Mouse (Mus musculus): ENCODE measurements around the gene Cacna1i. TPM values are rescaled to one million over a fixed set of nuclear protein-coding genes. Genes with fewer than 3 reads are reported as not detected.

Cacna1i gene
- polyA plus RNA-seq, 1 experiment from 2014 or later: not detected

GRCm38 (mm10) chr15:80401387-80401898, 114.4 kb downstream of the Cacna1i start:
- TF ChIP-seq CTCF (IDR thresholded peaks at IDR 0.05; ENCODE audit: low read depth): no peak
- Histone ChIP-seq H3K4me3 (replicated peaks; ENCODE audit: low read depth, low read length) (no peak overlapping the region), H3K27ac (no peak overlapping the region), H3K36me3 (ENCODE audit: insufficient read depth, low read length) (no peaks in the 10 kb centered on the region), H3K4me2 (ENCODE audit: low read length) (no peak overlapping the region), H3K27me3 (ENCODE audit: insufficient read depth, low read length) (no peaks in the 10 kb centered on the region), H3K9me3 (replicated peaks; ENCODE audit: low read length) (no peaks in the 10 kb centered on the region), H3K9ac (ENCODE audit: low read depth, low read length) (no peak overlapping the region), H3K4me1 (replicated peaks; ENCODE audit: insufficient read depth, low read length) (no peaks in the 10 kb centered on the region)
- no peak for DNase-seq (ENCODE audit: low spot score)
- no peak for ATAC-seq (replicated peaks; ENCODE audit: low FRiP score, low read depth)
- WGBS: 40% methylated on average over 2 of the region's 2 CpGs

GRCm38 (mm10) chr15:80401980-80402379, 114.9 kb downstream of the Cacna1i start:
- no peak for ATAC-seq (replicated peaks; ENCODE audit: low FRiP score, low read depth)
- 65% methylated on average over 8 of the region's 8 CpGs for WGBS

GRCm38 (mm10) chr15:80407873-80408272, 120.8 kb downstream of the Cacna1i start:
- TF ChIP-seq CTCF (IDR thresholded peaks at IDR 0.05; ENCODE audit: low read depth): 0 out of 2 replicates have a peak, but pooled peaks have one; percentile 3
- DNase-seq (ENCODE audit: low spot score) (peak; percentile 85), ATAC-seq (replicated peaks; ENCODE audit: low FRiP score, low read depth) (peak; percentile 77)
- Histone ChIP-seq H3K36me3 (ENCODE audit: insufficient read depth, low read length) (no peaks in the 10 kb centered on the region), H3K27ac (peak overlapping the region; percentile 54), H3K4me3 (replicated peaks; ENCODE audit: low read depth, low read length) (no peak overlapping the region), H3K9me3 (replicated peaks; ENCODE audit: low read length) (no peaks in the 10 kb centered on the region), H3K4me1 (replicated peaks; ENCODE audit: insufficient read depth, low read length) (peaks cover 4% of the 10 kb centered on the region), H3K4me2 (ENCODE audit: low read length) (no peak overlapping the region), H3K27me3 (ENCODE audit: insufficient read depth, low read length) (no peaks in the 10 kb centered on the region), H3K9ac (ENCODE audit: low read depth, low read length) (no peak overlapping the region)
- 4% methylated on average over 1 of the region's 1 CpGs for WGBS

More at GRCm38 (mm10) chr15:80401980-80402379, 114.9 kb downstream of the Cacna1i start:
- Histone ChIP-seq H3K9ac (ENCODE audit: low read depth, low read length) (no peak overlapping the region), H3K27ac (no peak overlapping the region), H3K27me3 (ENCODE audit: insufficient read depth, low read length) (no peaks in the 10 kb centered on the region), H3K4me3 (replicated peaks; ENCODE audit: low read depth, low read length) (no peak overlapping the region), H3K4me2 (ENCODE audit: low read length) (no peak overlapping the region), H3K9me3 (replicated peaks; ENCODE audit: low read length) (no peaks in the 10 kb centered on the region), H3K36me3 (ENCODE audit: insufficient read depth, low read length) (no peaks in the 10 kb centered on the region), H3K4me1 (replicated peaks; ENCODE audit: insufficient read depth, low read length) (no peaks in the 10 kb centered on the region; the same call in 1 of the 2 replicates)
- DNase-seq (ENCODE audit: low spot score): no peak
- TF ChIP-seq CTCF (IDR thresholded peaks at IDR 0.05; ENCODE audit: low read depth): no peak

- H3K4me3 ChIP-seq (replicated peaks; ENCODE audit: low read depth, low read length): no peak overlapping the region
- no peak for ATAC-seq (replicated peaks; ENCODE audit: low FRiP score, low read depth)
- H3K27me3 ChIP-seq (ENCODE audit: insufficient read depth, low read length): no peaks in the 10 kb centered on the region
- no peaks in the 10 kb centered on the region for H3K9me3 ChIP-seq (replicated peaks; ENCODE audit: low read length)
- no peak overlapping the region for H3K27ac ChIP-seq
- H3K4me2 ChIP-seq (ENCODE audit: low read length): no peak overlapping the region
- H3K36me3 ChIP-seq (ENCODE audit: insufficient read depth, low read length): no peaks in the 10 kb centered on the region
- H3K4me1 ChIP-seq (replicated peaks; ENCODE audit: insufficient read depth, low read length): peaks cover 15% of the 10 kb centered on the region
- no peak overlapping the region for H3K9ac ChIP-seq (ENCODE audit: low read depth, low read length)
- no peak for DNase-seq (ENCODE audit: low spot score)
- TF ChIP-seq CTCF (IDR thresholded peaks at IDR 0.05; ENCODE audit: low read depth): no peak
- WGBS: 53% methylated on average over 7 of the region's 7 CpGs
These were observed 123.6 kb downstream of the Cacna1i start for GRCm38 (mm10) chr15:80410661-80411060.

GRCm38 (mm10) chr15:80413070-80413469, 126.0 kb downstream of the Cacna1i start:
- no peaks in the 10 kb centered on the region for H3K36me3 ChIP-seq (ENCODE audit: insufficient read depth, low read length)
- H3K27ac ChIP-seq: no peak overlapping the region
- DNase-seq (ENCODE audit: low spot score) (no peak), ATAC-seq (replicated peaks; ENCODE audit: low FRiP score, low read depth) (no peak)
- no peak overlapping the region for H3K4me3 ChIP-seq (replicated peaks; ENCODE audit: low read depth, low read length)
- no peaks in the 10 kb centered on the region for H3K27me3 ChIP-seq (ENCODE audit: insufficient read depth, low read length)
- 50% methylated on average over 4 of the region's 4 CpGs for WGBS
- no peak overlapping the region for H3K4me2 ChIP-seq (ENCODE audit: low read length)
- no peak for TF ChIP-seq CTCF (IDR thresholded peaks at IDR 0.05; ENCODE audit: low read depth)
- no peaks in the 10 kb centered on the region for H3K9me3 ChIP-seq (replicated peaks; ENCODE audit: low read length)
- no peak overlapping the region for H3K9ac ChIP-seq (ENCODE audit: low read depth, low read length)
- peaks cover 15% of the 10 kb centered on the region; the same call in 1 of the 2 replicates for H3K4me1 ChIP-seq (replicated peaks; ENCODE audit: insufficient read depth, low read length)

- no peaks in the 10 kb centered on the region for H3K9me3 ChIP-seq (replicated peaks; ENCODE audit: low read length)
- no peak for ATAC-seq (replicated peaks; ENCODE audit: low FRiP score, low read depth)
- H3K4me3 ChIP-seq (replicated peaks; ENCODE audit: low read depth, low read length): no peak overlapping the region
- 58% methylated on average over 17 of the region's 17 CpGs for WGBS
- H3K36me3 ChIP-seq (ENCODE audit: insufficient read depth, low read length): no peaks in the 10 kb centered on the region
- H3K4me1 ChIP-seq (replicated peaks; ENCODE audit: insufficient read depth, low read length): 0 out of 2 replicates have a peak, but pooled peaks cover 10% of the 10 kb centered on the region
- no peak overlapping the region for H3K4me2 ChIP-seq (ENCODE audit: low read length)
- H3K9ac ChIP-seq (ENCODE audit: low read depth, low read length): no peak overlapping the region
- DNase-seq (ENCODE audit: low spot score): peak; percentile 65
- no peaks in the 10 kb centered on the region for H3K27me3 ChIP-seq (ENCODE audit: insufficient read depth, low read length)
- H3K27ac ChIP-seq: no peak overlapping the region
- TF ChIP-seq CTCF (IDR thresholded peaks at IDR 0.05; ENCODE audit: low read depth): no peak
These were observed 127.1 kb downstream of the Cacna1i start for GRCm38 (mm10) chr15:80413988-80414721.
